Mouse (Mus musculus): Measurements from ENCODE around the gene Dnah2. TPM values are rescaled to one million over a fixed set of nuclear protein-coding genes. Genes with fewer than 3 reads are reported as not detected.

Dnah2 gene
- 0.02 TPM for polyA plus RNA-seq (2017; shearing (Covaris generic))

DNA sequence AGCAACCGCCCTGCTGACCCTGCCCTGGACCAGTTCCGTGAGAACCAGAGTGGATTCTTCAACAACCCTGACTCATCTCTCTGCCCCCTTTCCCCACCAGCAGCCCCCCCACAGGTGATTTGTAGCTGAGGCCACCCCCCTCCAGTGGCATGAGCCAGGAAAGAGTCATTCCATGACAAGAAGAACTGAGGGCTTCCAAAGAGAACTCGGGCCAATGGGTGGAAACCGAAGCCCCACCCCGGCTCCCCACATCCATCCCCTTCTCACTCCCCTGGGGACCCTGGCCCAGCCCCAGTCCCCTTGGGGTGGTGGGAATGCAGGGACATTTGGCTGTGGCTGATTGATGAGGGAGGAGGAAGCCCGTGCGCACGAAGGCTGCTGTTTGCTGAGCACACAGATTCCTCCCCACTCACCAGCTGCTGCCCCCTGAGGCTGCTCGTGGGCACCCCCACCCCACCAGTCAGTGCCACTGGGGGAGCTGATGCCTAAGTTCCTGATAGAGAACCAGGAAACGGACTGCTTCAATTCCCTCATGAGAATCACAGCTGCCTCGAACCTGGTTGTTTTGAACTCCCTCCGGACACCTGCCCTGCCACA, at the start of gene Dnah2:
TSS of gene Dnah2 (minus strand) at position 51 of the 597 bp plus-strand sequence.

DNA sequence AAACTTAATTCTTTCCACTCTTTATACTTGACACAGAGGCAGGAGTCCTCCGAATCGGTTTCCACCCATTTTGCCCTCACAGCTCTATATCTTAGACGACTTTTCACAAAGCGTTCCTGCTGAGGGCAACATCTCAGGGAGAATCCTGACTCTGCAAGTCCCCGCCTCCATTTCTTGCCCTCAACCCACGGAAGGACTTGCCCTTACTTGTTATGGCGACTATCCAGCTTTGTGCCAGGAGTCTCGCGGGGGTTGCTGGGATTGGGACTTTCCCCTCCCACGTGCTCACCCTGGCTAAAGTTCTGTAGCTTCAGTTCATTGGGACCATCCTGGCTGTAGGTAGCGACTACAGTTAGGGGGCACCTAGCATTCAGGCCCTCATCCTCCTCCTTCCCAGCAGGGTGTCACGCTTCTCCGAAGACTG, 31.2 kb upstream of the Dnah2 start, which contains the start of the genes Wrap53 and Trp53:
TSS of gene Wrap53 (minus strand) at position 165 of the 424 bp plus-strand sequence.
TSS of gene Trp53 (plus strand) at position 269 of the 424 bp plus-strand sequence.

DNA sequence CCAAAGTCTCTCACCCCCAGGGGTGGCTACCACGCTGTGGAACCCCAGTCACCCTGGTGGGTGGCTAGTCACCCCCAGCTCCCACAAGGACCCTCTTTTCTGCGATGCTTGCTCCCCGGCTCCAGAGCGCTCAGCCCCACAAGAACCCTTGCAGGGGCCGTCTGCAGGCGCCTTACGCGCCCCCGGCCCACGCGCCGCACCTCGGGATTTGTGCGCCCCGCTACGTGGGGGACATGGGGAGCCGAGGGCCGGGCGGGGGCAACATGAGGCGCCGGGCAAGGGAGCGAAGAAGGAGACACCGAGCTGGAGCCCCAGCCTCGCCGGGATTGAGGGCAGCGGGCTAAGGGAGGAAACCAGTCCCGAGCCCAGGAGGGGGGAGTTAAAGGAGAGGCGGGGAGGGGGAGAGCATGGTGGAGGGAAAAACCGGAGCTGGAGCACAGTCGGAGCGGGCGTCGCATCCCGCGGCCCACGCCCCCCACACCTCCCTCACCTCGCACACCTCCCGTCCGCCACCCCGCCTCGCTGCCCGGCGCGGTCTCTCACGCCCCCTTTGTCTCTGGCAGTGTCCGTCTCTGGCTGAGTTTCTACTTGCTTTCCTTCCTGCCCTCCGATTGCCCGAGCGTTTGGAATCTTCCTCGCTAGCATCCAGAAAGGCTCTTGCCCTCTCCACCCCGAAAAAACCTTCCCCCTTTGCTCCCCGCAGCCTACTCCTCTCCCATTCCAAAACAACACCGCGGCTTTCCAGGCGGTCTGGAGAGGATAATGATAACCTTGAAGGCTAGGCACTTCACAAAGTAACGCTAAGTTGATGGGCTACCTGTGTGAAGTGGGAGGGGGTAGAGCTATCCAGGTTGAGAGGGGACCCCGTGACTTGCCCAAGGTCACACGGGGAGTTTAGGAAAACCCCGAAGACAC, 11.2 kb upstream of the Dnah2 start, which contains the start of gene Efnb3:
TSS of gene Efnb3 (minus strand) at position 355 of the 915 bp plus-strand sequence.

DNA sequence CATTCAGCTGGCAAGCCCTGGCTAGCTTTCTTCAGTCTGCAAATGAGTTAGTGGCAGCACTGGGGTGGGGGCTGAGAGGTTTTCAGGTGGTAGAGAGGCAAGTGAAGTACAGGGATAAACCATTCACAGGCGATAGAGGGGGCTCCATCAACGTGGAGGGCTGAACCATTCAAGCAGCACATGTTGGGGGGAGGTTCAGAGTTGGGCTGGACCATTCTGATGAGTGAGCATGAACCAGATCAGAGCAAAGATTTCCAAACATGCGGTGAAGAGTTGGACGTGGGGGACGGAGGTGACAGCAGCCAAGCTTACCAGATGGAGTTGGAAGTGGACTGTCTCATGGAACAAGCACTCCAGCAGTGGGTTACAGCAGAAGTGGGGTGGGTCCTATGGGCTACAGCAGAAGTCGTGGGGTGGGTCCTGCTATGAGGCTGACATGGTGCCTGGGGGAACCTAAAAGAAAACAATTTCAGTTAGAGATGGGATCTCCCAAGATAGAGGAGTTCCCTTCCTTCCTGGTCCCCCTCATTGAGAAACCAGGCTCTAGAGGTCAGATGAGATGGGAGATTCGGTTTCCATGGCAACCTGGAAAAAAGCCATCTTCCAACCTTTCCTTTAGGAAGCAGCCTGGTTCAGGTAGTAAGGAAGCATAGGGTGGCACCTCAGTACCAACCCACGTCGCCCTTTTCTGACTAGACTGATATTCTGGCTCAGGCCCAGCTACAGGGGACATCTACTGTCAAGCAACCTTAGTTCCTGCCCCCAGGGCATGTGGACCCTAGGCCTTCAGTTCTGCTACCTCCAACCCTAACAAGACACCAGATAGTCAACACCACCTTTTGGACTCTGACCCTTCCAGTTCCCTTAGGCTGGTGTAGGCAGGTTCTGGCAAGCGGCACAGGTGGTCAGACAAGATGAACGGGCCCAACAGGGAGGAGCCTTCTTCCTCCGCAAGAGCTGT, 135.4 kb downstream of the Dnah2 start, which contains the start of gene Kdm6b:
TSS of gene Kdm6b (minus strand) at position 455 of the 961 bp plus-strand sequence.

DNA sequence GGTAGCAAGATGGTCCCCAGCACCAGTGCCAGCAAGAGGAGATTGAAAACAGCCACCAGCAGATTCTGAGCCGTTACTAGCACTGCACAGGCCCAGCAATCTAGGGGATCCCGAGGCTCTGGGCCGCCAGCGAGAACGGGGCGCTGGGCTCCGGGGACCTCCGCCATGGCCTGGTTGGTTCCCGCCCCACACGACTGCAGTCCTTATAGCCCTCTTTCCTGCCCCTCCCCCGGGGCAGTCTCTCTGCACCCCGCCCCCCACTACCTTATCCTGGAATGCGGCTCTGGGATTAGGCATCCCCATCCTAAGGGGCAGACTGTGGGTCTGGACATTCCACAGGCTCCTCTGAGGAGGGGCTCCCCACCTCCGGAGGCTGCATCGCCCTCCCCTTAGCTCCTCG, 150.9 kb downstream of the Dnah2 start, which contains the start of gene Tmem88:
TSS of gene Tmem88 (minus strand) at position 176 of the 400 bp plus-strand sequence.

DNA sequence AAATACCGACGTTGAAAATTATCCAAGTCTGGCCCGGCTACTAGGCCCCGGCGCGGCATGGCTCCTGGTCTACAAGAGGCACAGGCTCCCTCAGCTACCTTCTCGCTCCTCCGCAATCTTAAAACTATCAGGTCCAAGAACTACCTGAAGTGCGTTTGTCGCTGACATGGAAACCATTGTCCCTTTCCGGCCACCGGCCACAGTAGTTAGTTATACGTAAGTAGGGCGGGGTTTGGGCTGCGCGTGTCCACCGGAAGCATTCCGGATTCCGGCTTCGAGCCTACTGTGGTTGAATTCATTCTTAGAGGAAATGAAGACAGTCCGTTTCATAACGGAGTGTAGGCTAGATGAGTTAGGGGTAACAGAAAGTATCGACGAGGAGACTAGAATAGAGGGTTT, 153.7 kb downstream of the Dnah2 start, which contains the start of the genes Naa38 and Cyb5d1:
TSS of gene Naa38 (plus strand) at position 253 of the 399 bp plus-strand sequence.
TSS of gene Cyb5d1 (minus strand) at position 397 of the 399 bp plus-strand sequence.

Other genes with a start within 250 kb of the Dnah2 start
- gene Cntrob, start 225.3 kb downstream of the Dnah2 start, polyA plus RNA-seq (2017; shearing (Covaris generic)), result 7.7 TPM
- 34.1 TPM for gene Trappc1, start 225.1 kb downstream of the Dnah2 start, polyA plus RNA-seq (2017; shearing (Covaris generic))
- gene Kcnab3, start 222.9 kb downstream of the Dnah2 start, polyA plus RNA-seq (2017; shearing (Covaris generic)), result 1.3 TPM
- 0.82 TPM for gene Rnf227, start 208.6 kb downstream of the Dnah2 start, polyA plus RNA-seq (2017; shearing (Covaris generic))
- 115 TPM for gene Chd3, start 179.7 kb downstream of the Dnah2 start, polyA plus RNA-seq (2017; shearing (Covaris generic))
- gene Naa38, start 153.6 kb downstream of the Dnah2 start, polyA plus RNA-seq (2017; shearing (Covaris generic)), result 52.5 TPM
- 23.4 TPM for gene Cyb5d1, start 153.5 kb downstream of the Dnah2 start, polyA plus RNA-seq (2017; shearing (Covaris generic))
- 1.2 TPM for gene Tmem88, start 150.9 kb downstream of the Dnah2 start, polyA plus RNA-seq (2017; shearing (Covaris generic))
- gene Kdm6b, start 135.4 kb downstream of the Dnah2 start, polyA plus RNA-seq (2017; shearing (Covaris generic)), result 16.0 TPM
- gene Efnb3, start 11.1 kb upstream of the Dnah2 start, polyA plus RNA-seq (2017; shearing (Covaris generic)), result 0.11 TPM
- 14.9 TPM for gene Wrap53, start 31.1 kb upstream of the Dnah2 start, polyA plus RNA-seq (2017; shearing (Covaris generic))
- 212 TPM for gene Trp53, start 31.2 kb upstream of the Dnah2 start, polyA plus RNA-seq (2017; shearing (Covaris generic))
- not detected for gene Atp1b2, start 56.8 kb upstream of the Dnah2 start, polyA plus RNA-seq (2017; shearing (Covaris generic))
- gene Shbg, start 68.8 kb upstream of the Dnah2 start, polyA plus RNA-seq (2017; shearing (Covaris generic)), result not detected
- gene Sat2, start 72.9 kb upstream of the Dnah2 start, polyA plus RNA-seq (2017; shearing (Covaris generic)), result not detected
- gene Fxr2, start 83.9 kb upstream of the Dnah2 start, polyA plus RNA-seq (2017; shearing (Covaris generic)), result 73.2 TPM
- not detected for gene Sox15, start 106.2 kb upstream of the Dnah2 start, polyA plus RNA-seq (2017; shearing (Covaris generic))
- gene Mpdu1, start 113.5 kb upstream of the Dnah2 start, polyA plus RNA-seq (2017; shearing (Covaris generic)), result 49.4 TPM
- 2.1 TPM for gene Cd68, start 117.0 kb upstream of the Dnah2 start, polyA plus RNA-seq (2017; shearing (Covaris generic))
- 703 TPM for gene Eif4a1, start 123.3 kb upstream of the Dnah2 start, polyA plus RNA-seq (2017; shearing (Covaris generic))
- gene Senp3, start 133.0 kb upstream of the Dnah2 start, polyA plus RNA-seq (2017; shearing (Covaris generic)), result 41.7 TPM
- not detected for gene Tnfsf13, start 136.7 kb upstream of the Dnah2 start, polyA plus RNA-seq (2017; shearing (Covaris generic))
- not detected for gene Tnfsf12, start 146.7 kb upstream of the Dnah2 start, polyA plus RNA-seq (2017; shearing (Covaris generic))
- not detected for gene Tnfsfm13, start 147.0 kb upstream of the Dnah2 start, polyA plus RNA-seq (2017; shearing (Covaris generic))
- gene Polr2a, start 209.5 kb upstream of the Dnah2 start, polyA plus RNA-seq (2017; shearing (Covaris generic)), result 56.9 TPM
- not detected for gene Slc35g3, start 212.9 kb upstream of the Dnah2 start, polyA plus RNA-seq (2017; shearing (Covaris generic))
- 8.0 TPM for gene Zbtb4, start 216.8 kb upstream of the Dnah2 start, polyA plus RNA-seq (2017; shearing (Covaris generic))
- 2.2 TPM for gene Chrnb1, start 246.8 kb upstream of the Dnah2 start, polyA plus RNA-seq (2017; shearing (Covaris generic))

Measured in naive thymus-derived CD4-positive, alpha-beta T cell, adult 5 months (primary cell).